Mouse (Mus musculus) megakaryocyte, adult 5-6 weeks (primary cell): ENCODE results near the gene Ubxn6. TPM values are rescaled to one million over a fixed set of nuclear protein-coding genes. Genes with fewer than 3 reads are reported as not detected.
"Not testable (repeated sequence)": the region's sequence is repeated elsewhere in the genome, so short reads cannot be mapped to it uniquely, and the experiment has no call there.

Source experiments
- ATAC-seq: 2 replicates; pipeline ENCODE4 v1.8.0; 2016; ENCODE audit warnings: mild to moderate bottlenecking, inconsistent platforms; ENCODE audit not compliant: poor library complexity, severe bottlenecking
- total RNA-seq, 2 experiments: library from RNA; stranded (forward) in 1 of 2; stranded (reverse) in 1 of 2; fragments of 153-499, 151-499 nt in 1 of 2; fragments of 221-1000, 200-1000 nt in 1 of 2; gene quantifications; 2 replicates each; pipeline versions ENCODE4 v1.2.3 to v1.2.4; 2015 to 2017

The Ubxn6 gene
- total RNA-seq, 2 experiments from 2014 or later, result 12.9 to 30.7 TPM

DNA sequence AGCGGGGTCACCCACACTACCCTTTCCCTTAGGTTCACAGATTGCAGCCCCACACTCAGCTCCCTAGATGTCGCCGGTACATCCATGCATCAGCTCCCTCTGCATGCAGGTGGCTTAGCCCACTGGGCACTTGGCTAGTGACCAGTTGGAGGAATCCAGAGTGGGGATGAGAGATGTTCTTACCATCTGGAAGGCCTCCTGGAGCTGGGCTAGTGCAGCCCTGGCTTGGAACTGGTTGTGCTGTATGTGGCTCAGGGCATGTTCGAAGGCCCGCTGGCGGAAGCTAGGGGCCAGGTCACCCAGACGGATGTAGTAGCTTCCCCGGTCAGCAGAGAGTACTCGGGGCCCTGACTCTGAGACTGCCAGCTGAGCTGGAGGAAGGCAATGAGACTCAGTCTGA, 28.1 kb upstream of the Ubxn6 start:
- no peak for ATAC-seq

DNA sequence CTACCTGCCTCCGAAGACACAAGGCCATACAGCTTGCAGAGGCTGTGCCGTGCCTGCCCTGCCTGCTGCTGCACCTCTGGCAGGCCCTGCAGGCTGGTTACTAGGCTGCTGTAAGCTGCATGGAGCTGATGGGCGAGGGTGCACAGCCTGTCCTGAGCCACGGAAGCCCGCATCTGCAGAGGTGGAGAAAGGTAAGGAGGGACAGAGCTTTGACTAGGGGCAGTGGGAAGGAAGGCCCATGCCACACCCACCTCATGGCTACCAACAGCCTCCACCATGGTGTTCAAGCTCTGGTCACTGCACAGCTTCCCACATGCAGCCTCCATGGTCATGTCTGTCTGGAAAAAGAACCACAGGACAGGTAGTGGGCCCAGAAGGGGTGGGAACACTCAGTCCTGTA, 27.3 kb upstream of the Ubxn6 start:
- ATAC-seq, result no peak

DNA sequence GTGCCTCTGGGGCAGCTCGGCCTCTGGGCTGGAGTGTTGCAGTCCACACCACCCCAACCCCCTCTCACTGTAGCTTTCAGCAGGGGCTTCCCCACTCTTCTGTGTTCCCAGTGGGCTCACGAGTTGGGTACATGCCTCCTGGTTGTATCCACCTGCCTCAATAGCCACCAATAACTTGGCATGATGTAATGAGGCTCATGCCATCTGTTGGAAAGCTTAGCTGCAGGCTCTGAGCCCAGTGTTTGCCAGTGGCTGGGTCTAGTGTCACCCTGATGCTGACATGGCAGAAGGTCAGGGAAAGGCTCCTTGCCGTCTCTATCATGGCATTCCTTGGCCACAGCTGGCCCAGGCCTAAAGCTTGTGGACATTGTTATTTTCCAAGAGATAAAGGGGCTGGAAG, 26.0 kb upstream of the Ubxn6 start:
- no peak for ATAC-seq

GRCm38 (mm10) chr17:56098711-56099572, 24.1 kb upstream of the Ubxn6 start:
- no peak for ATAC-seq

DNA sequence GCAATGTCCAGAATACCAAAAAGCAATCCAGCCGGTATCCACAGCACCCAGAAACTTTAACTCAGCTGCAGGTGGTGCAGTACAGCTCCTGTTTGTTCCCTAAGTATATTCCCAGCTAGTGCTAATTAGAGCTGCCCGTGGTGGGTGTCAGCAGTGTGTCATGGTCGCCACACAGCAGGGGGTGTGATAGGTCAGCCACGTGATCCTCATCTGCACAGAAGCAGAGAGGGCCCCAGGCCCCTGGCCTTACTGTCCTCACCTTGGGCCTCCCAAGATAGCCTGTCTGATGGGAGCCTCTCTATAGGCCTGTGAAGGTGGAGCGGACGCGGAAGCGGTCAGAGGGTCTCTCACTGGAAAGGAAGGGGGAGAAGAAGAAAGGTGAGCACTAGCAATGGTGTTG, 23.4 kb upstream of the Ubxn6 start:
- ATAC-seq, result no peak

DNA sequence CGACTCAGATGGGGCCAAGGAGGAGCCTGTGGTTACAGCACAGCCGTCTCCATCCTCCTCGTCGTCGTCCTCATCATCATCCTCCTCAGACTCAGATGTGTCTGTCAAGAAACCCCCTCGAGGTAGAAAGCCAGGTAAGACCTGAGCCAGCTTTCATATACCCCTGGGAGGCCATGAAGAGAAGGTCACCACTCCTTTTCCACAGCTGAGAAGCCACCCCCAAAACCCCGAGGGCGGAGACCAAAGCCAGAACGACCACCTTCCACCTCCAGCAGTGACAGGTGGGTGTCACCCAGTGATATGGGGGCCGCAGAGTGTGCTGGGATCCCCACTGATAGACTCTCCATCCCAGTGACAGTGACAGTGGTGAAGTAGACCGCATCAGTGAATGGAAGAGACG, 22.1 kb upstream of the Ubxn6 start:
- ATAC-seq, result no peak

GRCm38 (mm10) chr17:56092794-56093193, 18.0 kb upstream of the Ubxn6 start:
- ATAC-seq, result no peak

DNA sequence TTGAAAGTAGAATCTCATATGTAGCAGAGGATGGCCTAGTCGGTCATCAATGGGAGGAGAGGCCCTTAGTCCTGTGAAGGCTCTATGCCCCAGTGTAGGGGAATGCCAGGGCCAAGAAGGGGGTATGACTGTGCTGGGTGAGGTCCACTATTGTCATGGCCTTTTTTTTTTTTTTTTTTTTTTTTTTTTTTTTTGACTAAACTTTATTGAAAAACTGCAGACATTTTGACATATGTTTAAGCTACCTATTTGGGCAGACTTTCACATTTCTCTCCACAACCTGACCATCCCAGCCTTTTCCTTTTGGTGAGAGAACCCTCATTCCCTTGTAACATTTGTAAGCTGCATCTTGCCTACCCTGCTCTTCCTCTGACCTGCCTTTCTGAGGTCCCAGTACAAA, 17.5 kb upstream of the Ubxn6 start:
- no peak for ATAC-seq

DNA sequence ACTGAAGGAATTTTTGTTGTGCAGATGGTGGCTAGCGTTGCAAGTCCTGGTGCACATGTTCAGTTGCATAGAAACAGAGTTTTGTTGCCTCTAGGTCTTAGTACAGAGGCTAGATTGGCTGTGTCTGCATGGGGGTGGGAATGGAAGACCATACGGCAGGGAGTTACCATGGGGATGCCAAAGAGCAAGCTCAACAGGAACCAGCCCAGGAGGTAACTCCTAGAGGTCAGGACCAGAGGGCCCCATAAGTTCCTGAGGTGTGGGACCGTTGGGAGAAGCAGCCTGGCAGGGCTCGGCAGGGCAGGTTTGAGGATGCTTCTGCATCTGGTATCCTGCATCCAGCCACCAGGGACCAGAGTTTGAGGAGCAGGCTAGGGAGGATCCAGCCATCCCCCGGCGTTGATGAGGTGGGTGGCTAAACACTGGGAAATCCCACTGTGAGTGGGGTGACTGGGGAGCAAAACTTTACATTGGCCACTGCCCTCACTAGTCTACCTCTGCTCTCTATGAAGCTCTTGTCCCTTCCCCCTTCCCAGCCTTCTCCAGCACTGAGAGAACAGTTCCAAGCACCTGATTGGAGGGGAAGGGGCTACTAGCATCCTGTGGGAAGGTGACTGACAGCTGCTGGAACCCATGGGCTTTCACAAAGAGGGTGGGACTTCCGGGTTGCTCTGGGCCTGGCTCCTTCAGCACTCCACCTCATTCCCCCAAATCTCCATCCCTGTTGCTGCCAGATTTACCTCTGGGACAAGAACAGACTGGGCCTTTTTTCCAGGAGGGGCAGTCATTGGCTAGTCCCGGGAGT, 6.2 kb upstream of the Ubxn6 start:
- no peak for ATAC-seq

GRCm38 (mm10) chr17:56079921-56080320, 5.1 kb upstream of the Ubxn6 start:
- no peak for ATAC-seq

DNA sequence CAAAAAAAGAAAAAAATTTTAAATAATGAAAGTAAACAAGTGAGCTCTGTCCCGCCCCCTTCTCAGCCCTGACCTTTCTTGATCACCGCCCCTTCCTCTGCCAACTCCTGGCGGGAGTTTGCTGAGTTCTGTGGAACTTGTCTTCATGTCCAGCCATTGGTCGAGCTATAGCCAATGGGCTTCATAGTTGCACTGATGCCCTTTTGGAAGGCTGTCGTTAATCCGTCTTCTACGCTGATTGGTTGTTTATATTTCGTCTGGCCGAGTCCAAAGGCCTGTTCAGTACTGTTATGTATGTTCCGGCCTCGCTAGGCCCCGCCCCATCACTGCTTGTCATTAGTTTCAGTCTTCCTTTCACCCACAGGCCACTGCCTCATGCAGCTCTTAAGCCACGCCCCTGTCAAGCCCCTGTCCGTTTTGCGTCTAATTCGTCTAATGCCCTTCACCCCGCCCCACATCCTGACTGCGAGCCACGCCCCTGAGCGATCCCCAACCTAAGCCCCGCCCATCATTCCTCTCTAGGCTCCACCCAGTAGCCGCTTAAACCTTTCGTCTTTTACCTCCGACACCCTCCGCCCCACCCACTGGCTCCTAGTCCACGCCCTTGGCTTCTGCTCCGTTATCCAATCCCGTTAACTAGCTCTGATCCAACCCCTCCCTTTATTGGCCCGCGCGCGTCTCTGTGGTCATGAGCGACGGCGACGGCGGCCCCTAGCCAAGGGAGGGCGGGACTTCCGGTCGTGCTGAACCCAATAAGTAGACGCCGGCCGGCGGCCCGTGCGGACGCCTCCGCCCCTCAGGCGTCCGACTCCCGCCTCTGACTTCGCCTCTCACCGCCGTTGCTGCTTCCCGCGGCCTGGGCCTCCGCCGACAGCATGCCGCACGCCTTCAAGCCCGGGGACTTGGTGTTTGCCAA, 4.3 kb upstream of the Ubxn6 start, which contains the start of gene Hdgfl2:
Gene Hdgfl2 (plus strand): TSS at position 755 of the 916 bp plus-strand sequence.
- peak; percentile 71 for ATAC-seq

DNA sequence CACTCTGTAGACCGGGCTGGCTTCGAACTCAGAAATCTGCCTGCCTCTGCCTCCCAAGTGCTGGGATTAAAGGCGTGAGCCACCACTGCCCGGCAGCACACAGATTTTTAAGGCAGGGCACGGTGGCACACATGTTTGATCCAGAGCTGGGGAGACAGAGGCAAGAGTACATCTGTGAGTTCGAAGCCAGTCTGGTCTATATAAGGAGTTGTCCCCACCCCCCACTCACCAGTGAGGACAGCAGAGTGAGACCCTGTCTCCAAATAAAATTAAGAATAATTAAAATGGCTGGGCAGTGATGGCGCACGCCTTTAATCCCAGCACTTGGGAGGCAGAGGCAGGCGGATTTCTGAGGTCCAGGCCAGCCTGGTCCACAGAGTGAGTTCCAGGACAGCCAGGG, 3.5 kb upstream of the Ubxn6 start:
- not testable (repeated sequence) for ATAC-seq

DNA sequence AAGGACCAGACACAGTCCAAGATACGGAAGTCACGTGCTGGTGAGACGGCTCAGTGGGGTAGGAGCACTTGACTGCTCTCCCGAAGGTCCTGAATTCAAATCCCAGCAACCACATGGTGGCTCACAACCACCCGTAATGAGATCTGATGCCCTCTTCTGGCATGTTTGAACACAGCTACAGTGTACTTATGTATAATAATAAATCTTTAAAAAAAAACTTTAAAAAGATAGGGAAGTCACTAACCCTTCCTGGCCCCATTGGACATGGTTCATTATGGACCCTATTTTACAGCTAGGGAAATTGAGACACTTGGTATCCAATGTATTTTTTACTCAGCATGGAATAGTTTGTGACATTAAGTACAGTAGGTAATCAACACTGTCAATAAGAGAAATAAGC, 2.7 kb upstream of the Ubxn6 start:
- no peak for ATAC-seq

DNA sequence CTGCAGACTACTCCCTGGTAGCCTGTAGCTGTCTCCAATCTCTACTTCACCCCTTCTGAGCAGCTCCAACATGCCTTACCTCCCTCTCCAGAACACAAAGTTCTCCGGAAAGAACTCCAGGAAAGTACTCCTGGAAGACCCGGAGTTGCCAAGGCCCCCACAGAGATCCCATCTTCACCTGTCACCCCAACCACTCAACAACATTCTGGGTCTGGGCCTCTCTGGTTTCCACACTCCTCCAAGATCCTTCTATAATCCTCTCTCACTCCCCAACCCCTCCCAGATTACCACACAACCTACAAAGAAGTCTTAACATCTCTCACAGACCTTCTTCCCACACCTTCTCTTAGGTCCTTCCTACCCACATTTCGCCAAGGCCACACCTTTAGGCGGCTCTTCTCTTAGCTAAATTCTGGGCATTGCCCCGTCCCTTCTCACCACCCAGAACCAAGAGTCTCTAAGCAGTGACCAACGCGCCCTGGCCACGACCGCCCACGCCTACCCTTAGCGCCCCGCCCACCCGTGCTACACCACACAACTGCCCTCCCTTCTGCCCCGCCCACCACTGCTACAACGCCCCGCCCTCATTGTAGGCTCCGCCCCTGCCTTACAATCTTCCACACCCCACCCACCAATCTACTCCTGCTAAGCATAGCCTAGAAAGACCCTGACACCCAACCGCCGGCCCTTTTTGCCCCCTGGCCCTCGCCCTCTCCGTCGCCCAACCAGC, 566 bp downstream of the Ubxn6 start:
- peak; percentile 36 for ATAC-seq

- no peak for ATAC-seq
Observed at GRCm38 (mm10) chr17:56072243-56072642, 2.6 kb downstream of the Ubxn6 start.

DNA sequence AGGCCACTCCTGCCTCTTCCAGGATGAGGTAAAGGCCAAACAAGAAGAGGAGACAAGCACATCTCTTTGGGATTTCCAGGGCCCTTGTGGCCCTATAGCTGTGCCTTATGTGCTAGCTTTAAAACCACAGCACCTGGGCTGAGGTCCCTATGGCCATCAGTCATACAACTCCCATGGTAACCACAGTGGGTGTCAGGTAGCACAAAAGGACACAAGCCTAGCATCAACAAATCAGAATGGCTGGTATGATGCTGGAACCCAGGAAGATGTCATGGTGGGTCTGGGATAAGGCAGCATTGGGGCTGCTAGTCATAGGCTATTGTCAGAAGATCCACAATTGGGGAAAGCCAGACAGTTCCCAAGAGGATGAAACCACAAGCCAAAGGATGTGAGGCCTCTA, 3.7 kb downstream of the Ubxn6 start:
- no peak for ATAC-seq

DNA sequence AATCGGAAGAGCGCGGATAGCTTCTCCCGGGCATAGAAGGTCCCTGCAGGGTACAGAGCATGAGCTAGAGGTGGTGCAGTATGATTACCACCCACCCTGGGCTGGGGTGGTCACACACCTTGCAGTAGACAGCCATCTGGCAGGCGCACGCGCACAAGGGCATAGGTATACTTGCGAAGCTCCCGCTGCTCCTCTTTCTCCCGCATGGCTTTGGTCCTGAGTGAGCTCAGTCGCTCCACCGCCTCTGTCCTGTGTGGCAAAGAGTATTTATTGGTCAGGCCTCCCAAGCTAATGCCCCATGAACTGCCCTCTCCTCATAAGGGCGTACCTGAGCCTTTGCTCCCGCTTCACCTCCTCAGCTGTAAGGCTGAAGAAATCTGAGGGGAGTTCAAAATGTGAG, 5.8 kb downstream of the Ubxn6 start:
- ATAC-seq, result no peak

DNA sequence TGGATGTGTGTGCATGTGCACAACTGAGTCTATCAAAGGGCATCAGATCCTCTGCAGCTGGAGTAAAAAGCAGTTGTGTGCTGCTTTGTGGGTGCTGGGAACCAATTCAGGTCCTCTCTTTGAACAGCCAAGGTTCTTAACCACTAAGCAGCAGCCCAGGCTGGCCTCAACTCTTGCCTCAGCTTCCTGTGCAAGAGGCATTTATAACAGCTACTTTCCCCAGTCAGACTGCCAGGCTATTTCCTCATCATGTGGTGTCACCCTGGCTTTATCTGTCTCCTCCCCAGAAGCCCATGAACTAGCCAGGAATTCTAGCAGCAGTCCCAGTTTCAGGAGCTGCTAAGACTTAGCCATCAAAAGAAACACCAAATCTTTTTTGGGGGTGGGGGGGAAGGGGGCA, 8.4 kb downstream of the Ubxn6 start:
- peak; percentile 45; the same call in 1 of the 2 replicates for ATAC-seq

DNA sequence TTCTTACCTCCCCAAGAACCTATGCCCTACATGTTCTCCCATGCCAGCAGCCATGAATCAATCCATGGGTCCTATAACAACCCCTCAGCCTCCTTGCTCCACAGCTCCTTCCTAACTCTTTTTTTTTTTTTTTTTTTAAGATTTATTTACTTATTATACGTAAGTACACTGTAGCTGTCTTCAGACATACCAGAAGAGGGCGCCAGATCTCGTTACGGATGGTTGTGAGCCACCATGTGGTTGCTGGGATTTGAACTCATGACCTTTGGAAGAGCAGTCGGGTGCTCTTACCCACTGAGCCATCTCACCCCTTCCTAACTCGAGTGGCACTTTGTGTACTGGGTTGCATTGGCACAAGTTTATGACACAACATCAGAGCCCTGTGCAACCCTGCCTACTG, 9.1 kb downstream of the Ubxn6 start:
- ATAC-seq, result not testable (repeated sequence)

DNA sequence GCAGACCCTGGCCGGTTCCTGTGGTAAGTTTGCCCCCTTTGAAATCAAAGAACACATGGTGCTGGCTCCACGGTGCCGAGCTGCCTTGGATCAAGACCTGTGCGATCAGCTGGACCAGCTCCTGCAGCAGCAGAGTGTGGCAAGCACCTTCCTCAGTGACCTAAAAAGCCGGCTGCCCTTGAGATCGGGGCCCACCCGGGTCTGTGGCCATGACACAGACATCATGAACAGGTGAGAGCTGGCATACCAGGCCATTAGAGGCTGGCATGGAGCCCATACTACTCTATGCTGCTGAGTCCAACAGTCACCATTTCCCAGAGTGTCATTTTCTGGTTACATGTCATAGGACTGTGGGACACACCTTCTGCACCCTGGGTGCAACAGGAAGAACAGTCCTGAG, 12.7 kb downstream of the Ubxn6 start:
- ATAC-seq, result no peak
